Mouse (Mus musculus) midbrain, embryonic 13.5 days (tissue): Measurements from ENCODE around the gene Crxos. TPM values are rescaled to one million over a fixed set of nuclear protein-coding genes. Genes with fewer than 3 reads are reported as not detected.

Experiments
- ATAC-seq: fragments of 200-750 bp; cut with Nextera tagmentation; 2 replicates; pipeline ENCODE4 v1.8.0; 2017; ENCODE audit warnings: mild to moderate bottlenecking, moderate TSS enrichment, moderate library complexity
- H3K27ac ChIP-seq: fragments of 300-500 bp; sonication (generic); 2 replicates; pipeline ENCODE4 v1.5.1; 2015; ENCODE audit warnings: inconsistent platforms, mild to moderate bottlenecking, moderate library complexity
- H3K27me3 ChIP-seq: fragments of 300-500 bp; sonication (generic); 2 replicates; pipeline ENCODE4 v1.6.1; 2015; ENCODE audit warnings: mild to moderate bottlenecking, inconsistent platforms
- H3K36me3 ChIP-seq: fragments of 300-500 bp; sonication (generic); 2 replicates; pipeline ENCODE4 v1.6.1; 2015; ENCODE audit warnings: mild to moderate bottlenecking, inconsistent platforms
- H3K4me1 ChIP-seq: fragments of 300-500 bp; sonication (generic); replicated peaks from 2 replicates; pipeline ENCODE4 v1.6.1; 2015; ENCODE audit warnings: inconsistent platforms
- H3K4me2 ChIP-seq: fragments of 300-500 bp; sonication (generic); replicated peaks from 2 replicates; pipeline ENCODE4 v1.6.1; 2015; ENCODE audit warnings: moderate library complexity, mild to moderate bottlenecking, inconsistent platforms
- H3K4me3 ChIP-seq: fragments of 300-500 bp; sonication (generic); replicated peaks from 2 replicates; pipeline ENCODE4 v1.5.1; 2015; ENCODE audit warnings: mild to moderate bottlenecking, inconsistent platforms
- H3K9ac ChIP-seq: fragments of 300-500 bp; sonication (generic); replicated peaks from 2 replicates; pipeline ENCODE4 v1.6.1; 2015; ENCODE audit warnings: mild to moderate bottlenecking, inconsistent platforms
- H3K9me3 ChIP-seq: fragments of 300-500 bp; sonication (generic); 2 replicates; pipeline ENCODE4 v1.6.1; 2016; ENCODE audit warnings: mild to moderate bottlenecking, inconsistent platforms
- WGBS: fragments of 180-500 bp; shearing (Covaris S2); methylation state at CpG from one replicate; pipeline ENCODE4 v1.1.7; 2015; 5-methylcytosine and 5-hydroxymethylcytosine counted together
- polyA plus RNA-seq: library from polyadenylated mRNA; unstranded; fragments of >200 nt; fragmentation: Nextera tagmentation; extraction: Ambion mirVana; gene quantifications from 2 replicates; pipeline ENCODE4 v1.2.1, GENCODE M21; 2015

Crxos gene
- 0.34 and 0.81 TPM in 2 replicates for polyA plus RNA-seq

DNA sequence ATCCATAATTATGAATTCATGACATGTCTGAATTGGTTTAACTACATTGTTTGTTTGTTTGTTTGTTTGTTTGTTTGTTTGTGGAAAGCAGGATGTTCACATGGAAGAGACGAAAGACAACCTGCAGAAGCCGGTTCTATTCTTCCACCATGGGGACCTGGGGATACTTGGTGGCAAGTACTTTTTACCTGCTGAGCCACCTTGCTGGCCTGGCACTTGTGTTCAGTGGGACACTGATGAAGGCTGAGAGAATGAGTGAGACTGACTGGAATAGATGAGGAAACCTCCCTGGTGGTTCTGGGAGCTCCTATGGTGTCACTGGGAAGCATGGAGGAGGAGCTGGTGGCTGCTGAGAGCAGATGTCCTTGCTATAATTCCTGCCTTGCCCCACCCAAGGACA is at the start of gene Crxos:
Gene Crxos, plus strand, starts transcription at position 301 of the 400 bp plus-strand sequence.
- no peak within 1 kb of the TSS for H3K4me3 ChIP-seq
- no peak for ATAC-seq
- H3K27ac ChIP-seq, result no peak within 1 kb of the TSS; the same call in 1 of the 2 replicates
- H3K36me3 ChIP-seq, result no peaks in the 10 kb centered on the region
- no peak within 1 kb of the TSS for H3K9ac ChIP-seq
- WGBS, result 90% methylated on average over 2 of the region's 2 CpGs
- H3K4me1 ChIP-seq, result peaks cover 11% of the 10 kb centered on the region
- no peaks in the 10 kb centered on the region for H3K9me3 ChIP-seq
- H3K4me2 ChIP-seq, result no peak within 1 kb of the TSS
- H3K27me3 ChIP-seq, result no peaks in the 10 kb centered on the region

DNA sequence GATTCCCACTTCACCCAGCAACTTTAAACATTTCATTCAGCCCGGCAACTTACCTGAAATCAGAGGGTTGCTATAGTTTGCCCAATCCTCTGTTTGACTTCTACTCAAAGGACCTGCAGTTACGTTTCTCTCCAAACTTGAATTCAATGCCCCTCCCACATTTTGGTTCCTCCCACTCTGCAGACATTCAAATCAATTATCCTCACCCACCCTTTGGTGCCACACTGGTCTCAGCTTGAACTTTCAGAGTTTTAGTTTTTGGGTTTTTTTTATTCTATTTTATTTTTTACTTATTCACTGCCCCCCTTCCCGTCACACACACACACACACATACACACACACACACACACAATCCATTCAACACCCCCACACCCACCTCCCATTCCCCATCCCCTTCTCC is 42.8 kb upstream of the Crxos start, which contains the start of gene Obox6:
Gene Obox6, minus strand, starts transcription at position 101 of the 400 bp plus-strand sequence.
- Histone ChIP-seq H3K36me3 (no peaks in the 10 kb centered on the region), H3K4me3 (no peak within 1 kb of the TSS), H3K27me3 (no peaks in the 10 kb centered on the region), H3K4me1 (no peaks in the 10 kb centered on the region), H3K4me2 (no peak within 1 kb of the TSS), H3K9me3 (peaks cover 16% of the 10 kb centered on the region; the same call in 1 of the 2 replicates), H3K27ac (no peak within 1 kb of the TSS), H3K9ac (no peak within 1 kb of the TSS)
- no peak for ATAC-seq
- 91% methylated on average over 3 of the region's 3 CpGs for WGBS

DNA sequence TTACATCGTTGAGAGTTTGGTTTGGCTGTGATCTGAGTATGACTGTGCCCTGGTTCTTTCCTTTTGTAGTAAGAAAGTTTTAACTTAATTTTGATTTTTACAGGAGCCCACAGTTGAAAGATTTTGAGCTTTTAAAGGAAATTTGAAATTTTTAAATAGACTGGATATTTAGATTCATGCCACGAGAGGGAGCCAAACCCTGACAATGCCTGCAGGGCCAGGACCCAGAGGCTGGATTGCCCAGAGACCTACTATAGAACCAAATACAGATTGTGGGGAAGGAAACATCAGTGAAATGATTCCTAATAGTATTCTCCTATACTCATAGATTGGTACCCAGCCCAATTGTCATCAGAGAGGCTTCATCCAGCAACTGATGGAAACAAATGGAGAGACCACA is 22.8 kb upstream of the Crxos start:
- 33% methylated on average over 2 of the region's 2 CpGs for WGBS

DNA sequence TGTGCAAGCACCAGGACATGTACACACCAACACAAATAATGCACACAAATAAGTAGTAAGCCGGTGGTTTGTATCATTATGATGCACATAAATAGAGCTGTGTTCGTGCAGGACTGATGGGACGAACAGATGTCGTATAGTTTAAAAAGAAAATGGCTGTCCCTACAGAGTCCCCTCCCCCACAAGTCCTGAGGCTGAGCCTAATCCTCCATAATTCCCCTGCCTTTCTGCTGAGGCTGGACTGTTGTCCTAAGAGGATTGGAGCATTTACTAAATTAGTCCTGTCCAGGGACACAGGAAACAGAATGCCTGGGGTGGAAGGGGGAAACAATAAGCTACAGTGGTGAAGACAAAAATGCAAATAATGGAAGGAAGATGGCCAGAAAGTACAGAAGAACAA is 18.3 kb upstream of the Crxos start:
- H3K4me3 ChIP-seq, result no peak overlapping the region
- H3K27me3 ChIP-seq, result no peaks in the 10 kb centered on the region
- H3K36me3 ChIP-seq, result no peaks in the 10 kb centered on the region
- peak; percentile 56 for ATAC-seq
- no peaks in the 10 kb centered on the region for H3K9me3 ChIP-seq
- no peak overlapping the region for H3K4me2 ChIP-seq
- H3K9ac ChIP-seq, result no peak overlapping the region
- 37% methylated on average over 4 of the region's 4 CpGs for WGBS
- H3K4me1 ChIP-seq, result no peaks in the 10 kb centered on the region
- peak overlapping the region; percentile 47; the same call in 1 of the 2 replicates for H3K27ac ChIP-seq

More for the DNA sequence above, 22.8 kb upstream of the Crxos start:
- Histone ChIP-seq H3K9ac (no peak overlapping the region), H3K4me3 (no peak overlapping the region), H3K4me1 (no peaks in the 10 kb centered on the region), H3K27ac (no peak overlapping the region), H3K27me3 (no peaks in the 10 kb centered on the region), H3K4me2 (no peak overlapping the region), H3K9me3 (no peaks in the 10 kb centered on the region), H3K36me3 (no peaks in the 10 kb centered on the region)
- no peak for ATAC-seq

DNA sequence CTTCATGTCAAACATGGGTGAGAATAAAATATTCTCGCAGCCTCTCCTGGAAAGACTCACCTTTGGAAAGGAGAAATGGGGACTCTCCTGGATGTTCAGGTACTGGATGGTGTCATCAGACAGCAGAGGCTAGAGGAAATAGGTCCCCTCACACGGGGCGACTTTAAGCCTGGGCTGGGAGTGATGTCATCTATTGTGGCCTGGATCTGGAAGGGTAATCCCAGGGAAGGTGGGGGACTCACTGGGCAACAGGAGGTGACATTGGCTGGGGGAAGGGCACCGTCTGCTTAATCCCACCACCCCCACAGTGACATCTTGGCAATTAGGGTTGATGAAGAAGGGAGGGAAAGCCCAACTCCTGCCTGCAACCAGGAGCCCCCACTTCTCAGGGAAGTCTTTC is 2.7 kb upstream of the Crxos start, which contains the start of gene Crx:
Gene Crx, minus strand, starts transcription at position 213 of the 400 bp plus-strand sequence.
- Histone ChIP-seq H3K36me3 (no peaks in the 10 kb centered on the region), H3K27ac (peak within 1 kb of the TSS; percentile 51; the same call in 1 of the 2 replicates), H3K9me3 (no peaks in the 10 kb centered on the region), H3K27me3 (no peaks in the 10 kb centered on the region), H3K4me1 (peaks cover 11% of the 10 kb centered on the region), H3K9ac (no peak within 1 kb of the TSS), H3K4me3 (no peak within 1 kb of the TSS), H3K4me2 (no peak within 1 kb of the TSS)
- WGBS, result 34% methylated on average over 4 of the region's 4 CpGs
- ATAC-seq, result no peak

DNA sequence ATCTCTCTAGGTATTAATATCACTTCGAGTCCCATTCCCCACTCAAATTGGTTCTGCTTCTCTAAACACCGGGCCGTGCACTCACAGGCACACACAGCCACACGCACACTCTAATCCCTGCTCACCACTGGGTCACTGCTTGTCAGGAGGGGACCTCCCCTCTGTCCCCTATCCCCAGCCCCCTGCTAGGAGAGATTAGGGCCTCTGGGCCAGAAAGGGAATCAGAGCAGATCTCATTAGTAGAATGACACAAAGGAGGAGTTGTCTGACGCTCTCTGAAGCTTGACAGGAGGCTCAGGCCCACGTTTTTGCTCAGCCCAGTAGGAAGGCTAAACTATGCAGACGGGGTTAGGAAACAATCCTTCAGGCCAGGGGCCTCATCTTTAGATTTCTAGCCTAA is 1.0 kb upstream of the Crxos start:
- H3K27ac ChIP-seq, result peak overlapping the region; percentile 51; the same call in 1 of the 2 replicates
- no peaks in the 10 kb centered on the region for H3K36me3 ChIP-seq
- ATAC-seq, result peak; percentile 94
- H3K4me3 ChIP-seq, result no peak overlapping the region
- no peaks in the 10 kb centered on the region for H3K9me3 ChIP-seq
- no peaks in the 10 kb centered on the region for H3K27me3 ChIP-seq
- peaks cover 11% of the 10 kb centered on the region for H3K4me1 ChIP-seq
- no peak overlapping the region for H3K4me2 ChIP-seq
- whole genome bisulfite sequencing, result under 1% methylated on average over 7 of the region's 7 CpGs
- H3K9ac ChIP-seq, result no peak overlapping the region

DNA sequence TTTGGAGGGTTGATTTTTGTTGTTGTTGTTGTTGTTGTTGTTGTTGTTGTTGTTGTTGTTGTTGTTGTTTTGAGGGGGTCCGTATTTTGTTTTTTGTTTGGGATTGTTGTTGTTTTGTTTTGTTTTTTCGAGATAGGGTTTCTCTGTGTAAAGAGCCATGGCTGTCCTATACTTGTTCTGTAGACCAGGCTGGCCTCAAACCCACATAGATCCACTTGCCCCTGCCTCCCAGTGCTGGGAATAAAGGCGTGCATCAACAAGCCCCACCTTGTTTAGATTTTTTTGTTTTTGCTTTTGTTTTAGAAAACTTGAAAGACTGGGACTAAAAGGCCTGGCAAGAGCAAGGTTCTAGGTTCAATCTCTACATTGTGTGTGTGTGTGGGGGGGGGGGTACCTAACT is 586 bp upstream of the Crxos start:
- ATAC-seq, result peak; percentile 59
- H3K27me3 ChIP-seq, result no peaks in the 10 kb centered on the region
- H3K9ac ChIP-seq, result no peak overlapping the region
- peaks cover 11% of the 10 kb centered on the region for H3K4me1 ChIP-seq
- no peak overlapping the region for H3K4me2 ChIP-seq
- no peaks in the 10 kb centered on the region for H3K9me3 ChIP-seq
- H3K4me3 ChIP-seq, result no peak overlapping the region
- H3K27ac ChIP-seq, result no peak overlapping the region
- no peaks in the 10 kb centered on the region for H3K36me3 ChIP-seq
- WGBS, result 45% methylated on average over 3 of the region's 3 CpGs

DNA sequence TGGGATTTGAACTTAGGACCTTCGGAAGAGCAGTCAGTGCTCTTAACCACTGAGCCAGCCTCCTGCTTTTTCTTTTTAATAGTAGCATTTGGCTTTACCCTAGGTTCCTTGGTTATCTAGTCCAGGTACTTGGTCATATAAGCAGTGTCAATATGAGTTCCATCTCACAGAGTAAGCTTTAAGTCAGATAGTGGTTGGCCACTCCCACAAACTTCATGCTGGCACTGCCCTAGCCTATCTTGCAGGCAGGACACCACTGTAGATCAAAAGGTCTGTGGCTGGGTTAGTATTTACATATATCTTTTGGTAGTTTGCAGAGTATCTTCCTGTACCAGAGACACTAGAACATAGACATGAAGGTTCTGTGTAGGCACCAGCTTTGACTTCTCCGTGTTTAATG is 1.7 kb downstream of the Crxos start:
- Histone ChIP-seq H3K4me2 (no peak overlapping the region), H3K4me1 (peaks cover 11% of the 10 kb centered on the region), H3K4me3 (no peak overlapping the region), H3K27ac (no peak overlapping the region), H3K36me3 (no peaks in the 10 kb centered on the region), H3K9ac (no peak overlapping the region), H3K27me3 (no peaks in the 10 kb centered on the region), H3K9me3 (no peaks in the 10 kb centered on the region)
- 96% methylated on average over 2 of the region's 2 CpGs for WGBS
- ATAC-seq, result no peak

DNA sequence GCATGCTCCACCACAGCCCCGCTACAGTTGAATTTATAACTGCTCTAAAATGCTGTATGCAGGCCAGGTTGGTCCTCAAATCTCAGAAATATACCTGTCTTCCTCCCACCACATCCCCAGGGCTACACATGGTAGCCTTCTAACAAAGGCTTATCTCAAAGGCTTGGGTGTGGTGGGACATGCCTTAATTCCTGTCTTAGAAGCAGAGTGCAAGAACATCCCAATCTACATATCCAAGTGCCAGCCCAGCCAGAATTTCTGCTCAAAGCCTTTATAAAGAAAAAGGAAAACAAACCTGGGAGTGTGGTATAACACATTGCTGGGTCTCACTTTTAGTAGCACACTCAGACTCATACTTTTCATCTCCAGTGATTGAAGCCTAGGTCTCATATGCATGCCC is 11.8 kb downstream of the Crxos start:
- Histone ChIP-seq H3K4me3 (no peak overlapping the region), H3K4me2 (no peak overlapping the region), H3K9me3 (no peaks in the 10 kb centered on the region), H3K36me3 (no peaks in the 10 kb centered on the region), H3K27me3 (no peaks in the 10 kb centered on the region), H3K9ac (no peak overlapping the region), H3K27ac (no peak overlapping the region), H3K4me1 (no peaks in the 10 kb centered on the region)
- 69% methylated on average over 1 of the region's 1 CpGs for WGBS
- ATAC-seq, result no peak

DNA sequence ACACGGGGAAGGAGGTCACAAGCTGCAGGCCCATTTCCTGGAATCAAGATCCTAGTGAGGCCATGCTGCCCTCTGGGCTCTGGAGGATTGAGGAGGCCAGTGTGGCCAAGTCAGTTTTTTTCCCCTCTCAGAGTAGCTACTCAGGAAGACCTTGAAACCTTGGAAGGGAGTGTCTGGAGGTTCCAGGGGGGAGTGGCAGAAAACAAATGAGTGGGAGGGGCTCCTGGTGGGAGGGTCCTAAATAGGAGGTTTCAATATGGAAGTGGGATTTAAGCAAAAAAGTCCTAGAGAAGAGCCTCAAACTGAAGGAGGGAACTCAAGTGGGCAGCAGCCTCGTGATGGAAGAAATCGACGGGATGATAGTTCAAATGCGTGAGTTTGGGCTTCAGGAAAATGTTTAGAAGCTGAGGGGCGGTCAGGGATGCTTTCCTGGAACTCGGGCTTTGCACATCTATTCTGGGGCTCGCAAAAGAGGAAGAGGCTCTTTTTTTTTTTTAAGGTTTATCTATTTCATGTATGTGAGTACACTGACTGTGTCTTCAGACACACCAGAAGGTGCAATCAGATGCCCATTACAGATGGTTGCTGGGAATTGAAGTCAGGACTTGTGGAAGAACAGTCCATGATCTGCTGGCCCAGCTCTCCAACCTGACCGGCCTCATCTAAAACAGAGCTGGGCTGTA is 19.1 kb downstream of the Crxos start:
- no peaks in the 10 kb centered on the region for H3K27me3 ChIP-seq
- no peak overlapping the region for H3K4me2 ChIP-seq
- no peaks in the 10 kb centered on the region for H3K36me3 ChIP-seq
- no peak overlapping the region for H3K4me3 ChIP-seq
- no peaks in the 10 kb centered on the region for H3K9me3 ChIP-seq
- no peak overlapping the region for H3K9ac ChIP-seq
- H3K4me1 ChIP-seq, result no peaks in the 10 kb centered on the region
- ATAC-seq, result no peak
- 76% methylated on average over 9 of the region's 9 CpGs for WGBS
- no peak overlapping the region for H3K27ac ChIP-seq

DNA sequence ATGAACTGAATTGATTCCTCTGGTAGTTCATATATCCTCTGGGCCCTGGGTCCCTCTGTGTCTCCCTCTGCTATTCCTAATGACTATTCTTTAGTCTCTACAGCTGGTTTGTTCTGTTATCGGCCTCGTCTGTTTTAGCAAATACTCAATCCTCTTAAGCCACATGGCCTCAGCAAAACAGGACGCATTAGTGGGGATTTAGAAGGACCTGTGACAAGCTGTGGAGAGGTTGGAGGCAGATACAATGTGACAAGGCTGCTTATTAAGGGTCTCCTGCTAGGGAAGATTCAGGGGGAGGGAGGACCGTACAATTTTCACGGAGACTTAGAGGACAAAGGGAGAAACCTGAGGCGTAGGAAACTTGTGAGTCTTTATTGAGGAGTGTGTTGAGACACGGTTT is 23.4 kb downstream of the Crxos start:
- no peak for ATAC-seq
- 39% methylated on average over 7 of the region's 7 CpGs for WGBS
- H3K4me2 ChIP-seq, result no peak overlapping the region

DNA sequence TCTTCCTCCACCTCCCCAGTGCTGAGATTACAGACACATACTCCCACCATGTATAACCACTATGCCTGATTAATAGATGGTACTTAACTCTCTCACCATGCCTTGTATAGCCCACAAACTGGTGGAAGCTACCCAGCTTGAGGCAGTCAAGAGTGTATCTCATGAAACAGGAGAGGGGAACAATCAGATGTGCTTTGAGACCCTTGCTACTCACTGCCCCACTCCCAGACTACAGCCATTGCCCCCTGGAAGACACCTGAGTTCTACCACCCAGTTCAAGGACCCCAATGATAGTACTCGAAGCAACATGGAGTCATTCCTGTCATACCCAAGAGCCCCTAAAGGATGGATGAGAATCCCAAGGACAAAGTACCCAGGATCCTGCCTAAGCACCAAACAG is 24.2 kb downstream of the Crxos start:
- Histone ChIP-seq H3K27me3 (no peaks in the 10 kb centered on the region), H3K9me3 (no peaks in the 10 kb centered on the region), H3K4me2 (no peak overlapping the region), H3K36me3 (no peaks in the 10 kb centered on the region), H3K4me3 (no peak overlapping the region), H3K4me1 (no peaks in the 10 kb centered on the region), H3K27ac (no peak overlapping the region), H3K9ac (no peak overlapping the region)
- WGBS, result 96% methylated on average over 1 of the region's 1 CpGs
- ATAC-seq, result no peak

More for the DNA sequence above, 23.4 kb downstream of the Crxos start:
- Histone ChIP-seq H3K27ac (no peak overlapping the region), H3K4me1 (no peaks in the 10 kb centered on the region), H3K27me3 (no peaks in the 10 kb centered on the region), H3K4me3 (no peak overlapping the region), H3K9ac (no peak overlapping the region), H3K36me3 (no peaks in the 10 kb centered on the region), H3K9me3 (no peaks in the 10 kb centered on the region)
